Mouse (Mus musculus) stomach, embryonic 14.5 days (tissue): ENCODE data around the gene Gm20422. TPM values are rescaled to one million over a fixed set of nuclear protein-coding genes. Genes with fewer than 3 reads are reported as not detected.
"Not testable (repeated sequence)": the region's sequence is repeated elsewhere in the genome, so short reads cannot be mapped to it uniquely, and the experiment has no call there.

Experiments used
- ATAC-seq: fragments of 200-750 bp; cut with Nextera tagmentation; 2 replicates; pipeline ENCODE4 v1.8.0; 2017; ENCODE audit warnings: low read depth, moderate TSS enrichment; ENCODE audit not compliant: insufficient number of reproducible peaks, insufficient read depth, low FRiP score
- H3K27ac ChIP-seq: fragments of 300-500 bp; sonication (generic); 2 replicates; pipeline ENCODE4 v1.5.1; 2014; ENCODE audit warnings: mild to moderate bottlenecking, low read length, moderate library complexity, mixed read lengths
- H3K27me3 ChIP-seq: fragments of 300-500 bp; sonication (generic); 2 replicates; pipeline ENCODE4 v1.6.1; 2014; ENCODE audit warnings: low read length, control low read depth, mixed read lengths; ENCODE audit not compliant: control insufficient read depth, insufficient read depth
- H3K36me3 ChIP-seq: fragments of 300-500 bp; sonication (generic); 2 replicates; pipeline ENCODE4 v1.6.1; 2014; ENCODE audit warnings: mild to moderate bottlenecking, control low read depth, low read length, moderate library complexity, mixed read lengths; ENCODE audit not compliant: control insufficient read depth, insufficient read depth
- H3K4me1 ChIP-seq: fragments of 300-500 bp; sonication (generic); 2 replicates; pipeline ENCODE4 v1.6.1; 2014; ENCODE audit warnings: low read length, control low read depth, mixed read lengths; ENCODE audit not compliant: control insufficient read depth, insufficient read depth
- H3K4me2 ChIP-seq: fragments of 300-500 bp; sonication (generic); replicated peaks from 2 replicates; pipeline ENCODE4 v1.6.1; 2014; ENCODE audit warnings: low read depth, low read length, control low read depth
- H3K4me3 ChIP-seq: fragments of 300-500 bp; sonication (generic); 2 replicates; pipeline ENCODE4 v1.5.1; 2014; ENCODE audit warnings: low read depth, low read length, control low read depth
- H3K9ac ChIP-seq: fragments of 300-500 bp; sonication (generic); replicated peaks from 2 replicates; pipeline ENCODE4 v1.6.1; 2014; ENCODE audit warnings: low read depth, mild to moderate bottlenecking, control low read depth, low read length, moderate library complexity, mixed read lengths
- H3K9me3 ChIP-seq: fragments of 300-500 bp; sonication (generic); 2 replicates; pipeline ENCODE4 v1.6.1; 2016; ENCODE audit warnings: low read depth, low read length, control low read depth; ENCODE audit not compliant: control insufficient read depth
- WGBS: fragments of 180-500 bp; shearing (Covaris S2); extraction: QIAGEN DNeasy Blood & Tissue Kit; methylation state at CpG from one replicate; pipeline ENCODE4 v1.1.7; 2014; 5-methylcytosine and 5-hydroxymethylcytosine counted together
- polyA plus RNA-seq: library from polyadenylated mRNA; unstranded; fragments of >200 nt; fragmentation: Nextera tagmentation; extraction: Ambion mirVana; gene quantifications from 2 replicates; pipeline ENCODE4 v1.2.1, GENCODE M21; 2014

Gm20422 gene
- polyA plus RNA-seq, 1 experiment from 2014 or later = 0.90 TPM

DNA sequence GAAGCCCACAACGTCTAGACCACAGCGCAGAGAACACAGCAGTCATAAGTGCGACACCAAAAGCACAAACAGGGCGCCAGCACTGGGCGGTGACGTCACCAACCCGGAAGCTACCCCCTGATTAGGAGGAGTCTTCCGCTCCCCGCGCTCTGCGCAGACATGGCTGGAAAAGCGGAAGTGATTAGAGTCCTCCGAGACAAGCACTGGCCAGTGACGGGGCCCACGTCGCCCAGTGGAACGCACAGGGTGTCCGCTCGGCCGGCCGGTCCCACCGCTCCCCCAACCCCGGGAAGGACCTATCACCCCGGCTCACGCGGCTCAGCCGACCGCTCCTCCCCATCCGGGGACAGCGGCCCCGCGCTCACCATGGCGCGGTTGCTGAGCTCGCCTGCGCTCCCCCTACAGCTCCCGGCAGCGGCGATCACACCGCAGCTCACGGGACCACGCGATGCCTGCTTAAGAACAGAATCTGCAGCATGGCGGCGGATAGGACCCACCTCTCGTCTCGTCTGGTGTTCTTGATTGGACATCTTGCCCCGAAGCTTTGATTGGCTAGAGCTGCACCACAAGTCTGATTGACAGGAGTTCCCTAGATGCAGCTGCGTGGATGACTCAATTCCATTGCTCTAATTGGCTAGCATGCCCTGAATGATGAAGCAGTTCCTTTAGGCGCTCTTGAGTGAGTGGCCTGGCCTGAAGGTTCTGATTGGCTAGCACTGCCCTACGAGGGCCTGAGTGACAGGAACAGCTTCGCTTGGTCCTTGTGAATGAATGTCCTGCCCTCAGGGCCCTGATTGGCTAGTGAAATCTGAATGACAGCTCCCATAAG is 58.1 kb downstream of the Gm20422 start:
- Histone ChIP-seq H3K27ac (peak overlapping the region; percentile 100), H3K4me1 (peaks cover 10% of the 10 kb centered on the region), H3K4me2 (peak overlapping the region; percentile 49), H3K9me3 (no peaks in the 10 kb centered on the region), H3K4me3 (peak overlapping the region; percentile 87), H3K27me3 (no peaks in the 10 kb centered on the region), H3K36me3 (no peaks in the 10 kb centered on the region), H3K9ac (peak overlapping the region; percentile 93)
- WGBS = under 1% methylated on average over 52 of the region's 52 CpGs
- peak; percentile 99 for ATAC-seq

DNA sequence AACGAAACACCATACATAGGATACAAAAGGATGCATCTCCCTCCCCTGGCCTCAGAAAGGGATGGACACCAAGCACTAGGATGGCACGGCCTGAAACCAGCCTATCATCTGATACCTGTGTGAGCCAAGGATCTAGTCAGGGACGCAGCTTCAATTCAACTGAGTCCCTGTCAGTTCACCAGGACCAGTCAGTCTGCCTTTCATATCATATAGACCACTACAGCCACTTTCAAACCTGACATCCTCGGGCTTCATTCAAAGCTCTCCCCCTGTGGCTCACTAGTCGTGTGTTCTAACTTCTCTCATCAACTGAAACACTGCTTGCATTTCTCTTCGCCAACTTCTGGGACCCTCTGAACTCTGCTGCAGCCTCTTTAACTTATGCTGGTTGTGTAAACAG is 59.3 kb downstream of the Gm20422 start:
- WGBS = 80% methylated on average over 6 of the region's 6 CpGs
- ATAC-seq = no peak
- Histone ChIP-seq H3K36me3 (peaks cover 4% of the 10 kb centered on the region), H3K4me1 (peaks cover 10% of the 10 kb centered on the region), H3K4me2 (peak overlapping the region; percentile 37), H3K27ac (no peak overlapping the region), H3K4me3 (peak overlapping the region; percentile 87), H3K9ac (no peak overlapping the region), H3K27me3 (no peaks in the 10 kb centered on the region), H3K9me3 (no peaks in the 10 kb centered on the region)

DNA sequence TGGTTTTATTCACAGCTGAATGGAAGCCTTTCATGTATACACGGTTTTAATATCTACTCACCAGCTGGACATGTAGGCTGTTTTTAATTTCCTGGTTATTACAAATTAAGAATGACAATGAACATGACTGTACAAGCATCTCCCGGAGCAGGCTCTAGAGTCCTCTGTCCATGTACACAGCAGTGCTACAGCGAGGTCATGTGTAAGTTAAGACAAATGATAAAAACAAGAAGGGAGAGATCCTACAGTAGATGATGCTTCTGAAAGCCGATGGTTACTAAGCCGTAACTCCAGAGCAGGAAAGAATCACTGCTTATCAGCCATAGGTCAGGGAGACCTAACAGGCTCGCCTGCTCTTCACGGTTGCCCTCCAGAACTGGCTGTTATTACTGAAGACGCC is 61.2 kb downstream of the Gm20422 start:
- no peak for ATAC-seq
- H3K4me2 ChIP-seq = no peak overlapping the region
- no peak overlapping the region for H3K4me3 ChIP-seq
- peaks cover 18% of the 10 kb centered on the region for H3K36me3 ChIP-seq
- no peak overlapping the region for H3K27ac ChIP-seq
- 84% methylated on average over 8 of the region's 8 CpGs for WGBS
- H3K9ac ChIP-seq = no peak overlapping the region
- peaks cover 10% of the 10 kb centered on the region for H3K4me1 ChIP-seq
- no peaks in the 10 kb centered on the region for H3K27me3 ChIP-seq
- H3K9me3 ChIP-seq = no peaks in the 10 kb centered on the region

DNA sequence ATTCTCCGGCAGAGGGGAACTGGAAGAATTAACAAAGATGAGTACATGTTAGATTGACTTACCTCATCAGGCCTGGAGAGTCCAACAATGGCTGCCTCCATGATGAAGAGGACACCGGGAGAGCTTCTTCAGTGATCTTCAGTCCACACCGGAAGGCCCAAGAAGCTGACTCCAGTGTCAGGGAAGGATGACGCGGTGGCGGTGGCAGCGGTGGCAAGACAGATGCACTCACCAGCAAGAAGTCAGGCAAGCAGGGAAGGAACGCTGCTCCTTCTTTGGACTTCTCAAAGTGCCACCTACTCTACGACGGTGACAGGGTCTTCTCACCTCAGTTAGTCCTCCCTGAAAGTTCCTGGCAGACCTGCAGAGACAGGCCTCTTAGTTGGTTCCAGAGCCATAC is 64.1 kb downstream of the Gm20422 start, which contains the start of gene Zfp869:
Zfp869 (minus strand) TSS at position 101 of the 400 bp plus-strand sequence.
- H3K36me3 ChIP-seq = peaks cover 47% of the 10 kb centered on the region
- WGBS = 97% methylated on average over 10 of the region's 10 CpGs
- H3K4me1 ChIP-seq, ATAC-seq, H3K27me3 ChIP-seq, H3K9me3 ChIP-seq, H3K9ac ChIP-seq, H3K4me3 ChIP-seq, H3K4me2 ChIP-seq, H3K27ac ChIP-seq: not testable (repeated sequence)

DNA sequence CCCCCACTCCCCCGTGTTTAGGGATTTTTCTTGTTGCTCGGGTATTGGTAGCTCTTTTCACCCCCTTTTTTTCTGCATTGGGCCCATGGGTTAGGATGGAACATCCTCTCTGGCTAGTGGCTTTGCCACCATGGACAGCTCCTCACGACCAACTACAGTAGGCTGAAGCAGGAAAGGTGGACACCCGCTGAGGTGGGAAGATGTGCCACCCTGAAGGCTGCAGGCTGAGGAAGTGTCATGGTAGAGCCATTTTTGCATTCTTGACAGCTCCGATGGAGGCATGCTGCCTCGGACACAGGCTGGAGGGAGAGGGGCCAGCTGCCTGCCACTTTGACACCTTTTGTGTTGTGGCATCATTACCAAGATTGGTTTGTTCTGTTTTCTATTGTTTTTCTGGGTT is 72.9 kb downstream of the Gm20422 start:
- ATAC-seq = no peak

More for the DNA sequence above, 72.9 kb downstream of the Gm20422 start:
- WGBS = 70% methylated on average over 6 of the region's 6 CpGs
- H3K4me3 ChIP-seq = no peak overlapping the region
- H3K4me2 ChIP-seq = no peak overlapping the region
- H3K36me3 ChIP-seq = peaks cover 29% of the 10 kb centered on the region
- H3K4me1 ChIP-seq = no peaks in the 10 kb centered on the region
- no peaks in the 10 kb centered on the region for H3K27me3 ChIP-seq
- no peak overlapping the region for H3K9ac ChIP-seq
- no peaks in the 10 kb centered on the region for H3K9me3 ChIP-seq
- no peak overlapping the region for H3K27ac ChIP-seq

Other genes with a start within 250 kb of the Gm20422 start
- 26.2 and 26.5 TPM in 2 replicates for gene Zfp868, start 149.3 kb downstream of the Gm20422 start, polyA plus RNA-seq
- 2.3 and 3.0 TPM in 2 replicates for gene Zfp964, start 120.4 kb downstream of the Gm20422 start, polyA plus RNA-seq
- 30.4 and 30.9 TPM in 2 replicates for gene Zfp869, start 64.2 kb downstream of the Gm20422 start, polyA plus RNA-seq
- gene Zfp963, start 24.9 kb downstream of the Gm20422 start, polyA plus RNA-seq = 6.1 and 6.3 TPM in 2 replicates
- 45.7 and 45.9 TPM in 2 replicates for gene Atp13a1, start 16.3 kb upstream of the Gm20422 start, polyA plus RNA-seq
- 35.3 and 35.4 TPM in 2 replicates for gene Zfp866, start 16.3 kb upstream of the Gm20422 start, polyA plus RNA-seq
- 7.1 and 11.9 TPM in 2 replicates for gene Gmip, start 33.8 kb upstream of the Gm20422 start, polyA plus RNA-seq
- gene Lpar2, start 47.5 kb upstream of the Gm20422 start, polyA plus RNA-seq = 1.2 and 1.6 TPM in 2 replicates
- gene Pbx4, start 57.6 kb upstream of the Gm20422 start, polyA plus RNA-seq = 5.9 and 8.8 TPM in 2 replicates
- 0.42 and 0.64 TPM in 2 replicates for gene Cilp2, start 112.8 kb upstream of the Gm20422 start, polyA plus RNA-seq
- 3.4 and 3.9 TPM in 2 replicates for gene Tssk6, start 127.3 kb upstream of the Gm20422 start, polyA plus RNA-seq
- gene Ndufa13, start 127.7 kb upstream of the Gm20422 start, polyA plus RNA-seq = 190 and 202 TPM in 2 replicates
- 3.7 and 4.9 TPM in 2 replicates for gene Yjefn3, start 127.8 kb upstream of the Gm20422 start, polyA plus RNA-seq
- 46.5 and 49.6 TPM in 2 replicates for gene Gatad2a, start 221.5 kb upstream of the Gm20422 start, polyA plus RNA-seq